Mouse (Mus musculus) stomach, embryonic 14.5 days (tissue): ENCODE measurements around the gene Nek5. TPM values are rescaled to one million over a fixed set of nuclear protein-coding genes. Genes with fewer than 3 reads are reported as not detected.

Source experiments
- ATAC-seq: fragments of 200-750 bp; cut with Nextera tagmentation; 2 replicates; pipeline ENCODE4 v1.8.0; 2017; ENCODE audit warnings: low read depth, moderate TSS enrichment; ENCODE audit not compliant: insufficient number of reproducible peaks, insufficient read depth, low FRiP score
- H3K27ac ChIP-seq: fragments of 300-500 bp; sonication (generic); 2 replicates; pipeline ENCODE4 v1.5.1; 2014; ENCODE audit warnings: mild to moderate bottlenecking, low read length, moderate library complexity, mixed read lengths
- H3K27me3 ChIP-seq: fragments of 300-500 bp; sonication (generic); 2 replicates; pipeline ENCODE4 v1.6.1; 2014; ENCODE audit warnings: low read length, control low read depth, mixed read lengths; ENCODE audit not compliant: control insufficient read depth, insufficient read depth
- H3K36me3 ChIP-seq: fragments of 300-500 bp; sonication (generic); 2 replicates; pipeline ENCODE4 v1.6.1; 2014; ENCODE audit warnings: mild to moderate bottlenecking, control low read depth, low read length, moderate library complexity, mixed read lengths; ENCODE audit not compliant: control insufficient read depth, insufficient read depth
- H3K4me1 ChIP-seq: fragments of 300-500 bp; sonication (generic); 2 replicates; pipeline ENCODE4 v1.6.1; 2014; ENCODE audit warnings: low read length, control low read depth, mixed read lengths; ENCODE audit not compliant: control insufficient read depth, insufficient read depth
- H3K4me2 ChIP-seq: fragments of 300-500 bp; sonication (generic); replicated peaks from 2 replicates; pipeline ENCODE4 v1.6.1; 2014; ENCODE audit warnings: low read depth, low read length, control low read depth
- H3K4me3 ChIP-seq: fragments of 300-500 bp; sonication (generic); 2 replicates; pipeline ENCODE4 v1.5.1; 2014; ENCODE audit warnings: low read depth, low read length, control low read depth
- H3K9ac ChIP-seq: fragments of 300-500 bp; sonication (generic); replicated peaks from 2 replicates; pipeline ENCODE4 v1.6.1; 2014; ENCODE audit warnings: low read depth, mild to moderate bottlenecking, control low read depth, low read length, moderate library complexity, mixed read lengths
- H3K9me3 ChIP-seq: fragments of 300-500 bp; sonication (generic); 2 replicates; pipeline ENCODE4 v1.6.1; 2016; ENCODE audit warnings: low read depth, low read length, control low read depth; ENCODE audit not compliant: control insufficient read depth
- WGBS: fragments of 180-500 bp; shearing (Covaris S2); extraction: QIAGEN DNeasy Blood & Tissue Kit; methylation state at CpG from one replicate; pipeline ENCODE4 v1.1.7; 2014; 5-methylcytosine and 5-hydroxymethylcytosine counted together
- polyA plus RNA-seq: library from polyadenylated mRNA; unstranded; fragments of >200 nt; fragmentation: Nextera tagmentation; extraction: Ambion mirVana; gene quantifications from 2 replicates; pipeline ENCODE4 v1.2.1, GENCODE M21; 2014

Nek5 gene
- polyA plus RNA-seq, 1 experiment from 2014 or later: 0.32 TPM

DNA sequence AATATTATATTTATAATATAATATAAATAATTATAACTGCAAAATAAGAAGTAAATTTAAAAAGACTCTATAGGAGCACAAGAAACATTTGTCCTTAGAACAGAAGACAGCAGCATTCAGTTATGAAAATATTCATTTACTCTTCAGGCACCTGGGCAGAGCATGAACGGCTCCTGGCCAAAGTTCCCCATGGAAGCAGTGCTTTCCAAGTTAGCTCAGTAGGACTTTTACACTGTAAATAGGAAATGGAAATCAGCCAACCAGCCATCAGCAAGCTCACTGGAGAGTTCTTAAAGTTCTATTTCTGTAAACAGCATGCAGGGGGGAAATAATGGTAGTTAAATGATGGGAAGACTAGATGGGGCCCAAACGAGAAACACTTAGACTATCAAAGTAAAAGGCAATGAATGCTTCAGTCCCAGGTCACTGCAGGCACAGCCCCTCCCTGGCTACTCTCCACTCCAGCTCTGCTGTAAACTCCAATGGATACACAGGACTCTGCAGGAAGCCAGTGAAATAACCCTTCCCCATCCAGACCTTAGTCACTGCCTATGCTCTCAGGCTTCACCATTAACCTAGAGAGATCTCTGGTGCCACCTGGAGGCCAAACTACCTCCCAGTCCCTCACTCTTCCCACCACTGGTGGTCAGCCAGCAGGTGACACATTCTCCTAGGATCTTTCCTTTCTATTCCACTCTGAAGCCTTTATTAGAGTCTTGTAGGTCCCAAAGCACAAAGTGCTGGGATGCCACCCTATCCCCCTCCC lies 77.0 kb downstream of the Nek5 start:
- ATAC-seq: peak; percentile 90
- 71% methylated on average over 2 of the region's 2 CpGs for WGBS
- Histone ChIP-seq H3K4me3 (no peak overlapping the region), H3K27me3 (no peaks in the 10 kb centered on the region), H3K9ac (no peak overlapping the region), H3K4me2 (no peak overlapping the region), H3K27ac (no peak overlapping the region), H3K36me3 (no peaks in the 10 kb centered on the region), H3K4me1 (peaks cover 5% of the 10 kb centered on the region), H3K9me3 (no peaks in the 10 kb centered on the region)

DNA sequence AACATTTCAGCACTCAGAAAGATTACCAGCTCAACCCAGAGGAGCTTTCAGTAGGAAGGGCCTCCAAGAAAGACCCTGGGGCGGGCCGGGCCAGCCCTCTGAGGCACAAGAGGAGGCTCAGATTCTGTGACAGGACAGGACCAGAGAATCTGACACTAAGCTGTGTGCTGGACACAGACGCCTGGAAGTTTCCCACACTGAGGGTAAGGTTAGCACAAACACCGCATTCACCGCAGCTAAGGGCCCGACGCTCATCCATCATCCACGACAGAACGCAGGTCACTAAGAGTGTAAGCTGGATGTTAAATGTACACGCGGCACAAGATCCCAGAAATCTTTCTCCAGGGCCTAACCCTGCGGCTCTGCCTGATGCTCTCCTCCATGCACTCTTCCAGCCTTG lies 81.1 kb downstream of the Nek5 start:
- 0 out of 2 replicates have a peak overlapping the region, but pooled peaks have one; percentile 13 for H3K4me2 ChIP-seq
- H3K9me3 ChIP-seq: no peaks in the 10 kb centered on the region
- no peaks in the 10 kb centered on the region for H3K27me3 ChIP-seq
- 12% methylated on average over 12 of the region's 12 CpGs for WGBS
- peaks cover 5% of the 10 kb centered on the region for H3K4me1 ChIP-seq
- no peak overlapping the region for H3K9ac ChIP-seq
- no peaks in the 10 kb centered on the region for H3K36me3 ChIP-seq
- no peak for ATAC-seq
- H3K27ac ChIP-seq: peak overlapping the region; percentile 48; the same call in 1 of the 2 replicates
- no peak overlapping the region for H3K4me3 ChIP-seq

DNA sequence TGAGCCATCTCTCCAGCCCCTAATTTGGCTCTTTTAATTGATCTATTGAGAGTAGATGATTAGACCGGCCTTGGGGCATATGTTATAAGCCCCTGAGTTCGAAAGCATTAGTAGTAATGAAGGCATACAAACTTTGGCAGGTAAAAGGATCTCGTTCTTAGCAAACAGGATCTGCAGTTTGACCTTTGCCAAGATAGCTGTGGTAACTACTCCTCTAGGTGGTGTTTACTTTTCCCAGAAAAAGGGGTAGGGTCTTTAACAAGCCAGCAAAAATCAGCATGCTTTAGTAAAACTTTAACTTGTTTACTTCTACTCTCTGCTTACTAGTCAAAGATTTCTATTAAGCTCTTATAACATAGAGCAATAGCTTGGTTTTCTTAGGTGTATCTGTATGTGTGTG lies 82.3 kb downstream of the Nek5 start:
- Histone ChIP-seq H3K27me3 (no peaks in the 10 kb centered on the region), H3K4me1 (peaks cover 5% of the 10 kb centered on the region), H3K4me3 (no peak overlapping the region), H3K27ac (no peak overlapping the region), H3K9me3 (no peaks in the 10 kb centered on the region), H3K4me2 (no peak overlapping the region), H3K36me3 (no peaks in the 10 kb centered on the region), H3K9ac (no peak overlapping the region)
- ATAC-seq: no peak
- WGBS: 63% methylated on average over 3 of the region's 3 CpGs

DNA sequence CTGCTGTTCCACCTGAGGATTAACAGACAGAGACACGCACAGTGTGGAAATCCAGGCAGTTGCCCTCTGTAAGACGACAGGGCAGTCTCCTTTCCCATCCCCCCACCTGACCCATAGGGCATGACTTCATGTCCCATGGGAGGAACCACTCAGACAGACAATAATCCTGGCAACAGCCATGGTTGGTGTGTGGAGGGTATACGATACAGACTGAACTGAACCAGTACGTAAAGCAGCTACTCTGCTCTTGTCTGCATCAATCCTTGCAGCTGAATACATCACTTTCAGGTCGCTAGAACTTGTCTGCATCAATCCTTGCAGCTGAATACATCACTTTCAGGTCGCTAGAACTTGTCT lies 84.7 kb downstream of the Nek5 start:
- no peaks in the 10 kb centered on the region for H3K27me3 ChIP-seq
- H3K4me2 ChIP-seq: no peak overlapping the region
- no peaks in the 10 kb centered on the region for H3K9me3 ChIP-seq
- no peaks in the 10 kb centered on the region for H3K36me3 ChIP-seq
- peak overlapping the region; percentile 58; the same call in 1 of the 2 replicates for H3K27ac ChIP-seq
- no peak overlapping the region for H3K4me3 ChIP-seq
- ATAC-seq: no peak
- WGBS: 54% methylated on average over 6 of the region's 6 CpGs
- no peak overlapping the region for H3K9ac ChIP-seq
- H3K4me1 ChIP-seq: peaks cover 8% of the 10 kb centered on the region

DNA sequence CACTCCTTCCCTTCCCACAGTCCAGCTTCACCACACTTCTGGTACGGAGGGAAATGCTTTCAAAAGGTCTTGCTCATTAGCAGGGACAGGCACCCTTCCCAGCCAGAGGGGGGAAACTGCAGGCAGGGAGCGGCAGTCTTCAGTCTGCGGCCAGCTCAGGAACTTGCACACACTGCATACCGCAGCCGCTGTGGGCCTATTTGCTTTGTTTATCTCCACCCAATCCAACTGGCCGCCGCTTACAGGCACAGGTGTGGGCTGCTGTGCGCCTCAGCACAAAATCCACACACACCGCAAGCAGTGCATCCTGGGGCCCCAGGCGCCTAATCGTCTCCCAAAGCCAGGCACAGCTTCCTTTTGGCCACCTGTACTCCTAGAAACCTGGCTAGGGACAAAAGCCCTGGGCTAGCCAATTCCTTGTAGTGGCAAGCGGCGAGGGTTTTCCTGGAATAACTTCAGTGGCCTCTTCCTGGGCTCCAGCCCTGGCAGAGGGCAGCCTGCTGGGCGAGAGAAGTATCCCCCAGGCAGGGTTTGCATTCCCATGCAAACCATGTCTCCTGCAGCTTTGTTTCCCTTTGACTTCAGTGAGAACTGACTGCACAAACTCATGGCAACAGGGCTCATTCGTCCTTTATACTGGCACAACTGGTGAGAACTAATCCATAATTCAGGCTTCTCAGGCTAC lies 85.2 kb downstream of the Nek5 start:
- peak; percentile 89 for ATAC-seq
- Histone ChIP-seq H3K27me3 (no peaks in the 10 kb centered on the region), H3K9me3 (no peaks in the 10 kb centered on the region), H3K4me2 (peak overlapping the region; percentile 28; the same call in 1 of the 2 replicates), H3K4me1 (peaks cover 8% of the 10 kb centered on the region), H3K9ac (peak overlapping the region; percentile 18; the same call in 1 of the 2 replicates), H3K4me3 (peak overlapping the region; percentile 27), H3K27ac (peak overlapping the region; percentile 58; the same call in 1 of the 2 replicates), H3K36me3 (no peaks in the 10 kb centered on the region)
- WGBS: 11% methylated on average over 15 of the region's 15 CpGs

DNA sequence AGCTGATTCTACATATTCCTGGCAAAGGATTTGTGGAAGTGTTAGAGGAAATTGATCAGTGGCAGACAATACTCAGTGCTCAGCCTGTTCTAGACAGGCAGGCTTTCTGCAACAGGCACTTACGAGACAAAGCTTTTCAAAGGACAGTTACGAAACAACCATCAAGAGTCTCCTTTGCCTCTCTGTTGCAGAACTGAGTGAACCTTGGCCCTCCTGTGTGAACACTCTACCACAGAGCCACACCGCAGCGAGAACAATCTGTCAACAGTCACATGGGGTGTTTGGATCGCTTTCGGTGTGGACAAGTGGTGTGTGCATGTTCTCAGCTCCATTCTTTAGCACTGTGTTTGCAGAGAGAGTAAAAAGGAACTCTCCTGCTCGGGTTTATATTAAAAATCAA lies 87.8 kb downstream of the Nek5 start:
- ATAC-seq: no peak

DNA sequence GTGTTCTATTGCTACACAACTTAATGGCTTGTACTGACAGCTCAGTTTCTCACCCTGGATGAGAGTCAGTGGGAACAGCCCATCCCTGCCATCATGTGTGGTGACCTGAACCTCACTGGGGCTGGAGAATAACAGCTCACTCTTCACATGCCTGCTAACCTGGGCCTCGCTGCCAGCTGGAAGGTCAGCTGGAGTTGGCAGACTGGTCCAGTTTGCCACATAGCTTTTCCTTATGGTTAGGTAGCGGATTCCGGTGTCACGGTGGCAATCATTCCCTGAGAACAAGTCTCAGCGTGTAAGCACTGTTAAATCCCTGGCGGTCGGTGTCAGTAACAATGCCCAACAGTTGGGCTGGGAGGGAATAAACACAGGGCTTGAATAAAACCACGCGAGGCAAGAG lies 88.7 kb downstream of the Nek5 start:
- H3K9ac ChIP-seq: no peak overlapping the region
- no peak for ATAC-seq
- H3K36me3 ChIP-seq: no peaks in the 10 kb centered on the region
- H3K9me3 ChIP-seq: no peaks in the 10 kb centered on the region
- H3K27me3 ChIP-seq: no peaks in the 10 kb centered on the region
- no peak overlapping the region for H3K27ac ChIP-seq
- H3K4me1 ChIP-seq: 0 out of 2 replicates have a peak, but pooled peaks cover 3% of the 10 kb centered on the region
- 93% methylated on average over 9 of the region's 9 CpGs for WGBS
- no peak overlapping the region for H3K4me3 ChIP-seq
- H3K4me2 ChIP-seq: no peak overlapping the region

More for the DNA sequence above, 87.8 kb downstream of the Nek5 start:
- Histone ChIP-seq H3K4me1 (0 out of 2 replicates have a peak, but pooled peaks cover 3% of the 10 kb centered on the region), H3K4me3 (no peak overlapping the region), H3K27ac (no peak overlapping the region; the same call in 1 of the 2 replicates), H3K4me2 (no peak overlapping the region; the same call in 1 of the 2 replicates), H3K27me3 (no peaks in the 10 kb centered on the region), H3K9me3 (no peaks in the 10 kb centered on the region), H3K36me3 (no peaks in the 10 kb centered on the region), H3K9ac (no peak overlapping the region)
- 49% methylated on average over 7 of the region's 7 CpGs for WGBS

DNA sequence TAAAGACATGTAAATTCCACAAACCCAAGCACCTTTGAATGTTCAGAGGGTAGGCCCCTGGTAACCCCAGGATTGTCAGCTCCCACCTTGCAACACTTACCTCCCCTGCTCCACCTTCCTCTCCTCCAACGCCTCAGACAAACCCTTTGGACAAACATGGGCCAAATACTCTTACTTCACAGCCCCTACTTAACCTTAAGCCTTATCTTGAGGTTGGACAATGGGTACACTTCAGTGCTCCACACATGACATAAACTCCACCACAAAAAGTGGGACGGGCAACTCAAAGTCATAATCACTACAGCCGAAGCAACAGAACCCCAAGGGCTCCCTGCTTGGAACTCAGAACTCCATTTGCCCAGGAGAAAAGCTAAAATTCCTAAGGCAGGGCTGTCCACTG lies 93.9 kb downstream of the Nek5 start:
- ATAC-seq: no peak
- WGBS: 81% methylated on average over 3 of the region's 3 CpGs
- H3K9ac ChIP-seq: no peak overlapping the region
- H3K4me3 ChIP-seq: no peak overlapping the region
- no peaks in the 10 kb centered on the region for H3K36me3 ChIP-seq
- H3K4me2 ChIP-seq: no peak overlapping the region
- H3K27me3 ChIP-seq: no peaks in the 10 kb centered on the region
- no peaks in the 10 kb centered on the region for H3K9me3 ChIP-seq
- H3K4me1 ChIP-seq: no peaks in the 10 kb centered on the region
- no peak overlapping the region for H3K27ac ChIP-seq
